Mouse (Mus musculus) testis, adult 2 months (tissue): ENCODE measurements around the gene Dnal4. TPM values are rescaled to one million over a fixed set of nuclear protein-coding genes. Genes with fewer than 3 reads are reported as not detected.
A peak's percentile ranks its signal among the peaks of the same experiment; 100 is the strongest.

Experiments used
- H3K27ac ChIP-seq: fragments of 200-500 bp; 2 replicates; pipeline ENCODE4 v1.5.1; 2012; ENCODE audit warnings: low read depth, low read length; ENCODE audit not compliant: control insufficient read depth, insufficient read depth
- H3K27me3 ChIP-seq: fragments of 200-500 bp; 2 replicates; pipeline ENCODE4 v1.6.1; 2012; ENCODE audit warnings: mild to moderate bottlenecking, low read length, moderate library complexity; ENCODE audit not compliant: control insufficient read depth, insufficient read depth
- H3K36me3 ChIP-seq: fragments of 200-500 bp; 2 replicates; pipeline ENCODE4 v1.6.1; 2012; ENCODE audit warnings: mild to moderate bottlenecking, low read length; ENCODE audit not compliant: control insufficient read depth, insufficient read depth
- H3K4me1 ChIP-seq: fragments of 200-500 bp; 2 replicates; pipeline ENCODE4 v1.6.1; 2012; ENCODE audit warnings: low read length; ENCODE audit not compliant: control insufficient read depth, insufficient read depth
- H3K4me3 ChIP-seq: fragments of 200-500 bp; 2 replicates; pipeline ENCODE4 v1.5.1; 2012; ENCODE audit warnings: low read depth, mild to moderate bottlenecking, low read length, moderate library complexity, mixed read lengths; ENCODE audit not compliant: control insufficient read depth
- CTCF ChIP-seq: fragments of 200-500 bp; IDR thresholded peaks from 2 replicates; pipeline ENCODE4 v1.5.1; 2012; ENCODE audit warnings: low read depth, mild to moderate bottlenecking, inconsistent platforms, low read length, moderate library complexity; ENCODE audit not compliant: control insufficient read depth, insufficient read depth, insufficient replicate concordance
- POLR2A ChIP-seq: fragments of 200-500 bp; IDR thresholded peaks from 2 replicates; pipeline ENCODE4 v1.6.1; 2012; ENCODE audit warnings: low read depth, mild to moderate bottlenecking, inconsistent platforms, low read length, moderate library complexity; ENCODE audit not compliant: control insufficient read depth
- polyA plus RNA-seq: library from polyadenylated mRNA; depleted of rRNA; stranded (reverse); fragments of >200 nt; gene quantifications from 2 replicates; pipeline ENCODE4 v1.2.3, GENCODE M21; 2012

The Dnal4 gene
- polyA plus RNA-seq, 1 experiment, result 187 TPM

DNA sequence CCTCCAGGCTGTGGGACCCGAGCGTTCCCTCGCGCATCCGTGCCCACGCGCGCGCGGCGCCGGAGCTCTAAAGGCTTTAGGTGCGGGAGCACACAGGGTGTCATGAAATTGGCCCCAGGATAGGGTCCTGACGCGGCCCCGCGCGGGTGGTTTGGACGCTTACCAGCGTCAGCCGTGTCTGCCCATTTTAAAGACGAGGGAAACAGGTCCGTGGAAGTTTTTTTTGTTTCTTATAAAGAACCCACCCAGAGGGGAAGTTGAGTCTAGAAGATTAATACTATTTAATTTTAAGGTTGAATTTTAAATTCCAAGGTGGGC, 35.0 kb downstream of the Dnal4 start:
- Histone ChIP-seq H3K27me3 (no peaks in the 10 kb centered on the region), H3K27ac (peak overlapping the region; percentile 2; the same call in 1 of the 2 replicates), H3K4me1 (peaks cover 20% of the 10 kb centered on the region), H3K36me3 (no peaks in the 10 kb centered on the region), H3K4me3 (peak overlapping the region; percentile 83)
- TF ChIP-seq POLR2A (no peak), CTCF (no peak)

DNA sequence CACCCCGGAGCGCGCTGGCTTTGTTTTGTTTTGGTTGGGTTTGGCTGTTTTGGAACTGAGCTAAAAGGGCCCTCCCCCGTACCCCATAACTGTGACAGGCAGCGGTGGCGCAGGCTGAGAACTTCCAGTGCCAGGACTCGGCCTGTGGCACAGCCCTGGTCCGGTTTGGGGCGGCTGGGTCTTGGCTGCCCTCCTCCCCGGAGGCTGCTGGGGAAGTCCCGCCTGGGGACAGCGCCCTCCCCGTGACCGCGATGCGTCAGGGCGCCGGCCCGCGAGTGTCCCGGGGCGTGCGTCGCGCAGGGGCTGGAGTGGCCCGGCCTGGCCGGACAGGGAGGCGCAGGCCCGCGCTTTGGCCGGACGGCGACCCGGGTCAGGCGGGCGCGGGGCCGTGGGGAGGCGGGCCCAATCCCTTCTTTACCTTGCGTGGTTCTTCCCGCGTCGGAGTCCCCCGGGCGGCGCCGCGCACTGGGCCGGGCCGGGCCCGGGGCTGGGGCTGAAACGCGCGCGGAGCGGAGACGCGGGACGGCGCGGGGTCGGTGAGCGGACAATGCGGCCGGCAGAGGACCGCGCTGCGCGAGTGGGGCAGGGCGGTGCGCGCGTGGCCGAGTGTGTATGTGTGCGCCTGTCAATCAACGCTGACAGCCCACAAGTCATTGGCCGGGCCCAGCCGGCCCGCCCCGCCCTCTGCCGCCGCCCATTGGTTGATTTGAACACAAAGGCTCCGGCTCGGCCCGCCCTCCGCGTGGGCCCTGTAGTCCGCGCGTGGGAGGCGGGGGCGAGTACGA, 35.5 kb downstream of the Dnal4 start, which contains the start of gene Sun2:
Gene Sun2 (minus strand): TSS at position 616 of the 785 bp plus-strand sequence.
- Histone ChIP-seq H3K27ac (peak within 1 kb of the TSS; percentile 71), H3K4me3 (peak within 1 kb of the TSS; percentile 83)
- no peak for TF ChIP-seq CTCF
- peak; percentile 47; the same call in 1 of the 2 replicates for TF ChIP-seq POLR2A

DNA sequence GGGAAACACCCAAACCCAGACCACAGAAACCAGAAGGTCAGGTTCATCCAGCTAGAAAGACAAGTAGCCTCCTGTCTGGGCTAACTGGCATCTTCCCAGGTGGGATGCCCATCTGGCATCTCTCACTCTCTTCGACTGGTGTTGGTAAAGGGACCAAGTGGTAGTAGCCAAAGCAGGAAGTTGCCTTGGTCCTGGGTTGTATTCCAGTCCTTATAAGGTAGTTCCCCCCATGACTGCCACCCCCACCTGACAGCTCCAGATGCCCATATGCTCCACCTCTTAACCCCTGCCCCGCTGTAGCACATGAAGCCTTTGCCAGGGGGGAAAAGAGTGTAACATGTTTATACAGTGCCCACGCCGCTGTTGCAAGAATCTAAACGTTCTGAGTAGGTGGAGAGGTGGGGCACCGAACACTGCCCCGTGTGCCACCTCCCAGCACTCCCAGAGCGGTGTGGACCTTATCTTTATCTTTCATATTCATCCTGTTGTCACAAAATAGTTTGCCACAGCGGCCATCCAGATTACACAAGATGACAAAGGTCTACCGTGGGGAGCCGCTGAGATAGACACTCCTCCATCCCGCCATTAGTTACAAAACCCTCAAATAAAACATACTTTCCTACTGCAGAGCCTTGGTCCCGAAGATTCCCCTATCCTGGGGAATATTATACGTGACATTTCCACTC, 36.3 kb downstream of the Dnal4 start:
- Histone ChIP-seq H3K27me3 (no peaks in the 10 kb centered on the region), H3K4me3 (peak overlapping the region; percentile 83), H3K27ac (peak overlapping the region; percentile 71), H3K36me3 (no peaks in the 10 kb centered on the region; the same call in 1 of the 2 replicates), H3K4me1 (peaks cover 20% of the 10 kb centered on the region)
- TF ChIP-seq CTCF (no peak), POLR2A (no peak)

More for the DNA sequence above, 35.5 kb downstream of the Dnal4 start, which contains the start of gene Sun2:
- peaks cover 20% of the 10 kb centered on the region for H3K4me1 ChIP-seq
- no peaks in the 10 kb centered on the region for H3K27me3 ChIP-seq
- no peaks in the 10 kb centered on the region for H3K36me3 ChIP-seq

DNA sequence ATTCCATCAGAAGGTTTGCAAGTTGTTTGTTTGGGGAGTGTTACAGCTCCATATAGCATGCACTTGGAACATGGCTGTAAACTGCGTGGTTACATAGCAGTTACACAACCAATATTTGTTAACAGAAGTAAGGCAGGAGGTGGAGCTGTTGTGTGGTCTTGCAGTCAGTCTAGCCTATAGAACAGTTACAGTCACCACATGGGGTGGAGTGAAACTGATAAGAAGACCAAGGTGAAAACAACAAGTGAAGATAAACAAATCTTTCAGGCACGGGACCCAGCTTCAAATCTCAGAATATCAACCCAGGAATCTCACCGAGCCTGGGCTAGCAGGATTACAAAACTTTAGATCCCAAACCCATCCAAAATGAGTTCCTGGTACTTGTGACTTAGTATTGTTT, 36.9 kb downstream of the Dnal4 start:
- no peaks in the 10 kb centered on the region for H3K27me3 ChIP-seq
- H3K4me3 ChIP-seq, result no peak overlapping the region
- no peaks in the 10 kb centered on the region; the same call in 1 of the 2 replicates for H3K36me3 ChIP-seq
- no peak overlapping the region for H3K27ac ChIP-seq
- no peak for TF ChIP-seq CTCF
- no peak for TF ChIP-seq POLR2A
- H3K4me1 ChIP-seq, result peaks cover 20% of the 10 kb centered on the region

DNA sequence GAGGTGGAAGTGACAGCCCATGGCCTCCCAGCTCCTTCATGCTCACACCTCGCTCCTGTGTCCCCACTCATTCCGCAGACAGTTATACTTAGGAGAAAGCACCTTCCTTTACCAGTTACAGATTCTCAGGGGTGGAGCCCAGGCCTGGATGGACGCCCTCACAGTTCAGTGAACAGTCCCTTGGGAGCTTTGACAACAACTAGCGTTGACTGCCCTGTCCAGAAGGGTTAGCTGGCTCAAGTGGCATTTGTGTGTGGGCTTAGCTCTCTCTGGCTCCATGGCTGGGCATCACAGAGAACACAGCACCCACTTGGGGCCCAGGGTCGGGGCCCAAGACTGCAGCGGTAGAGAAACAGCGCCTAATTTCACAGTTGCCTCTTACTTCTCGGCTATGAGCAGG, 43.3 kb downstream of the Dnal4 start:
- H3K4me3 ChIP-seq, result no peak overlapping the region
- TF ChIP-seq POLR2A, result no peak
- TF ChIP-seq CTCF, result no peak

DNA sequence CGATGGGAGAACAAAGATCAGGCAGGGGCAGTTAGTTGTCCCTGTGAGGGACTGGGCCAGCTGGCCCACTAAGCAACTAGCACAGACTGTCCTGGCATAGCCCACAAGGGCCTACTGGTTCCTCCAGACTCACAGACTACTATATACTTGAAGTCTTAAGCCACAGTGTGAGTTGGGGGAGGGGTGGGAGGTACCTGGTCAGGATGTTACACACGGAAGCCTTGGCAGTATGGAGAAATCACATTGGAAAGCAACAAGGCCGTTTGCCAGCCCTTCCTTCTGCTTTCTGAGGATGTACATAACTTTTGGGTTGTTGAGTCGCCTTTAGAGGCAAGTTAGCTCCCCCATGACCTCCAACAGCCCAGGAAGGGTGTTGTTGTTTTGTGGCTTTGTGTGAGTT, 44.0 kb downstream of the Dnal4 start:
- Histone ChIP-seq H3K4me3 (no peak overlapping the region), H3K36me3 (no peaks in the 10 kb centered on the region; the same call in 1 of the 2 replicates), H3K27ac (no peak overlapping the region), H3K27me3 (no peaks in the 10 kb centered on the region), H3K4me1 (peaks cover 2% of the 10 kb centered on the region)
- TF ChIP-seq POLR2A (no peak), CTCF (no peak)

More for the DNA sequence above, 43.3 kb downstream of the Dnal4 start:
- Histone ChIP-seq H3K27me3 (no peaks in the 10 kb centered on the region), H3K4me1 (peaks cover 2% of the 10 kb centered on the region), H3K27ac (0 out of 2 replicates have a peak overlapping the region, but pooled peaks have one; percentile 16), H3K36me3 (no peaks in the 10 kb centered on the region; the same call in 1 of the 2 replicates)

DNA sequence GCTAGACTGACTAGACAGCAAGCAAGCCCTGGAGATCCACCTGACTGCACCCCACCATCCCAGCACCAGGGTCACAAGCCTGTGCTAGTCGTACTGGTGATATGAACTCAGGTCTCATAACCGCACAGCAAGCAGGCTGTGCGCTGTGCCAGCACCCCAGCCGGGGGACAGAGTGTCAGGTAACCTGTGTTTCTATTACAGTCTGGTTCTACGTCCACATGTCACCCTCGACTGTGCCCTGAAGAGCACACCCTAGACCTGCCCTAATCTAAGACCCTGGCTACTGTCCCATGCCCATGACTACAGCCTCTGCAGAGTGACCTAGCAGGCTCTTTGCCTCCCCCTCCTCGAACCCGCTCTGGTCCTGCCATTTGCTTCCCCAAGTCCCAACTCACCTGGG, 44.5 kb downstream of the Dnal4 start:
- Histone ChIP-seq H3K4me3 (no peak overlapping the region), H3K36me3 (no peaks in the 10 kb centered on the region; the same call in 1 of the 2 replicates), H3K27ac (no peak overlapping the region), H3K4me1 (peaks cover 2% of the 10 kb centered on the region), H3K27me3 (no peaks in the 10 kb centered on the region)
- TF ChIP-seq CTCF, result no peak
